Comparison of ENCODE assay signal across 14 mouse cellular contexts in the genomic region with DNA sequence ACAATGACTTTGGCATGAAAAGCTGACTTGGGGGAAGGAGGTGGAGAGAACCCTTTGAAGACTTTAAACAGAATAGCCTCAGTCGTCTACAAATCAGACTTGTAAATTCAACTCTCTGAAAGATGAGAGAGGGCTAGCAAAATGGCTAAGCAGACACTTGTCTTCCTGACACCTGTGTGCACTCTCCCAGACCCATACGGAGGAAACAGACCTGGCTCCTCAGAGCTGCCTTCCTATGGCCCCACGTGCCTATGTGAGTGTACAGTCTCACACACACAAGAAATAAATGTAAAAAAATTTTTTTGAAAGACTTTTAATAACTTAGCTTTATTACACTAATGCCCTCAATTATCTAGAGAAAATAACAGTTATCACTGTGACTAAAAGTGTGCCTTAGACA. TPM values are rescaled to one million over a fixed set of nuclear protein-coding genes. Genes with fewer than 3 reads are reported as not detected.
DNase-seq lines count a peak whose midpoint lies in the region; ATAC-seq and TF ChIP-seq lines count a peak whose summit lies in the region.
"Had no signal": no experiment of that assay in that cellular context is flagged by ENCODE, and none has a peak within 500 bp of the region (broad histone marks: within the 10 kb centered on the region; RNA-seq: fewer than 3 reads in every experiment).

No protein-coding gene starts in this region.

- DNase-seq in CD4-positive, CD25-positive, alpha-beta regulatory T cell, adult 2 months (ENCODE audit: low read depth, low spot score) = peak; percentile 16
- no peak for DNase-seq in heart, adult 18-20 months
- no peak for DNase-seq in stomach, postnatal 0 days (ENCODE audit: low spot score)
- DNase-seq in cerebellum, adult 9-11 months = no peak
- DNase-seq in cerebellum, postnatal 10 days = no peak
- DNase-seq: adrenal gland, adult 2 months; cerebellum, adult 2 months; right cerebral cortex, adult 18-20 months; spleen, adult 18-20 months had no signal

- peaks cover 49% of the 10 kb centered on the region for H3K4me1 ChIP-seq in heart, embryonic 15.5 days (replicated peaks)
- H3K4me1 ChIP-seq in stomach, embryonic 15.5 days = peaks cover 17% of the 10 kb centered on the region; the same call in 1 of the 2 replicates
- peaks cover 5% of the 10 kb centered on the region; the same call in 1 of the 2 replicates for H3K4me1 ChIP-seq in stomach, postnatal 0 days (replicated peaks; ENCODE audit: control insufficient read depth, insufficient read depth)

- no peak overlapping the region for H3K4me3 ChIP-seq in heart, embryonic 15.5 days
- no peak overlapping the region for H3K4me3 ChIP-seq in stomach, embryonic 15.5 days (replicated peaks)
- no peak overlapping the region for H3K4me3 ChIP-seq in stomach, postnatal 0 days (ENCODE audit: low read depth, low read length)
- H3K4me3 ChIP-seq: limb, embryonic 15.5 days had no signal

- no peak for ATAC-seq in CD4-positive, CD25-positive, alpha-beta regulatory T cell, adult 4 months
- 0 out of 2 replicates have a peak, but pooled peaks have one; percentile 4 for ATAC-seq in heart, embryonic 15.5 days (replicated peaks; ENCODE audit: insufficient number of reproducible peaks, insufficient read depth, low FRiP score, low read depth)
- no peak for ATAC-seq in stomach, embryonic 15.5 days (ENCODE audit: insufficient read depth, low FRiP score, low read depth)
- no peak for ATAC-seq in stomach, postnatal 0 days (ENCODE audit: low FRiP score, low TSS enrichment)
- ATAC-seq: inflammation-experienced regulatory T-cells, adult 6 months had no signal

- WGBS in heart, embryonic 15.5 days = 4% methylated on average over 3 of the region's 3 CpGs
- WGBS in stomach, embryonic 15.5 days = 15% methylated on average over 3 of the region's 3 CpGs
- 11% methylated on average over 3 of the region's 3 CpGs for WGBS in stomach, postnatal 0 days

- H3K4me2 ChIP-seq in heart, embryonic 15.5 days = no peak overlapping the region
- no peak overlapping the region for H3K4me2 ChIP-seq in stomach, embryonic 15.5 days
- H3K4me2 ChIP-seq in stomach, postnatal 0 days (replicated peaks; ENCODE audit: low read depth) = no peak overlapping the region
- H3K4me2 ChIP-seq: limb, embryonic 15.5 days had no signal

- TF ChIP-seq CTCF in stomach, postnatal 0 days (IDR thresholded peaks at IDR 0.05; ENCODE audit: low read depth) = no peak

- peak overlapping the region; percentile 71 for H3K27ac ChIP-seq in heart, embryonic 15.5 days
- peak overlapping the region; percentile 35; the same call in 1 of the 2 replicates for H3K27ac ChIP-seq in stomach, embryonic 15.5 days
- H3K27ac ChIP-seq in stomach, postnatal 0 days (replicated peaks) = no peak overlapping the region
- H3K27ac ChIP-seq: limb, embryonic 15.5 days had no signal

- TF ChIP-seq EP300 in stomach, postnatal 0 days (optimal IDR thresholded peaks at IDR 0.05) = no peak

- no peaks in the 10 kb centered on the region for H3K9me3 ChIP-seq in heart, embryonic 15.5 days (replicated peaks)
- H3K9me3 ChIP-seq in stomach, embryonic 15.5 days = no peaks in the 10 kb centered on the region
- no peaks in the 10 kb centered on the region for H3K9me3 ChIP-seq in stomach, postnatal 0 days (ENCODE audit: control insufficient read depth, low read length)
- H3K9me3 ChIP-seq: limb, embryonic 15.5 days had no signal

- no peaks in the 10 kb centered on the region for H3K36me3 ChIP-seq in heart, embryonic 15.5 days
- H3K36me3 ChIP-seq in stomach, embryonic 15.5 days = no peaks in the 10 kb centered on the region
- no peaks in the 10 kb centered on the region for H3K36me3 ChIP-seq in stomach, postnatal 0 days (ENCODE audit: control insufficient read depth, insufficient read depth, low read length)
- H3K36me3 ChIP-seq: limb, embryonic 15.5 days had no signal

- H3K27me3 ChIP-seq in heart, embryonic 15.5 days = no peaks in the 10 kb centered on the region
- no peaks in the 10 kb centered on the region for H3K27me3 ChIP-seq in stomach, embryonic 15.5 days (replicated peaks)
- H3K27me3 ChIP-seq in stomach, postnatal 0 days (ENCODE audit: control insufficient read depth, insufficient read depth, low read length) = no peaks in the 10 kb centered on the region
- H3K27me3 ChIP-seq: limb, embryonic 15.5 days had no signal

- H3K9ac ChIP-seq in heart, embryonic 15.5 days = no peak overlapping the region
- no peak overlapping the region for H3K9ac ChIP-seq in stomach, embryonic 15.5 days
- H3K9ac ChIP-seq in stomach, postnatal 0 days (ENCODE audit: low read length) = no peak overlapping the region
- H3K9ac ChIP-seq: limb, embryonic 15.5 days had no signal

RNA-seq across cellular contexts. Expression of gene Frs2, which starts 41.6 kb away (rescaled TPM):
- polyA plus RNA-seq in CD4-positive, CD25-positive, alpha-beta regulatory T cell, adult 4 months (2017; shearing (Covaris generic)) = 1 to 10 TPM; 8.4 to 9.3 TPM
- 14.8 and 14.9 TPM in 2 replicates for polyA plus RNA-seq in heart, embryonic 15.5 days (2015; fragmentation: Nextera tagmentation; extraction: Ambion mirVana)
- total RNA-seq in heart, adult 18-20 months (2021) = 10 to 100 TPM; 15.3 to 16.4 TPM
- 18.4 and 18.8 TPM in 2 replicates for polyA plus RNA-seq in stomach, embryonic 15.5 days (2015; fragmentation: Nextera tagmentation; extraction: Ambion mirVana)
- polyA plus RNA-seq in stomach, postnatal 0 days (2015; fragmentation: Nextera tagmentation; extraction: Ambion mirVana) = 11.6 and 11.9 TPM in 2 replicates

RNA-seq across cellular contexts. Expression of gene Cct2, which starts 43.1 kb away (rescaled TPM):
- polyA plus RNA-seq in CD4-positive, CD25-positive, alpha-beta regulatory T cell, adult 4 months (2017; shearing (Covaris generic)) = 100 to 1,000 TPM; 185 to 226 TPM
- polyA plus RNA-seq in heart, embryonic 15.5 days (2015; fragmentation: Nextera tagmentation; extraction: Ambion mirVana) = 139 and 171 TPM in 2 replicates
- total RNA-seq in heart, adult 18-20 months (2021) = 100 to 1,000 TPM; 130 to 135 TPM
- polyA plus RNA-seq in stomach, embryonic 15.5 days (2015; fragmentation: Nextera tagmentation; extraction: Ambion mirVana) = 227 and 229 TPM in 2 replicates
- polyA plus RNA-seq in stomach, postnatal 0 days (2015; fragmentation: Nextera tagmentation; extraction: Ambion mirVana) = 119 and 122 TPM in 2 replicates
